Mouse (Mus musculus) limb, embryonic 11.5 days (tissue): Measurements from ENCODE around the gene Ovca2. TPM values are rescaled to one million over a fixed set of nuclear protein-coding genes. Genes with fewer than 3 reads are reported as not detected.

Experiments used
- ATAC-seq: fragments of 200-750 bp; cut with Nextera tagmentation; 2 replicates; pipeline ENCODE4 v1.8.0; 2017; ENCODE audit warnings: low read depth; ENCODE audit not compliant: insufficient number of reproducible peaks, low FRiP score, low TSS enrichment
- DNase-seq: peaks from one replicate; pipeline ENCODE4 v3.0.0-alpha.2; 2015; ENCODE audit warnings: low spot score
- H3K27ac ChIP-seq: fragments of 300-500 bp; sonication (generic); replicated peaks from 2 replicates; pipeline ENCODE4 v1.5.1; 2014; ENCODE audit warnings: low read depth, mild to moderate bottlenecking, low read length
- H3K27me3 ChIP-seq: fragments of 300-500 bp; sonication (generic); 2 replicates; pipeline ENCODE4 v1.6.1; 2014; ENCODE audit warnings: mild to moderate bottlenecking, low read length, mixed read lengths; ENCODE audit not compliant: control insufficient read depth, insufficient read depth
- H3K36me3 ChIP-seq: fragments of 300-500 bp; sonication (generic); 2 replicates; pipeline ENCODE4 v1.6.1; 2014; ENCODE audit warnings: mild to moderate bottlenecking, low read length, moderate library complexity, mixed read lengths; ENCODE audit not compliant: control insufficient read depth, insufficient read depth
- H3K4me1 ChIP-seq: fragments of 300-500 bp; sonication (generic); 2 replicates; pipeline ENCODE4 v1.6.1; 2014; ENCODE audit warnings: low read length, mixed read lengths; ENCODE audit not compliant: control insufficient read depth, insufficient read depth
- H3K4me2 ChIP-seq: fragments of 300-500 bp; sonication (generic); 2 replicates; pipeline ENCODE4 v1.6.1; 2014; ENCODE audit warnings: low read depth, mild to moderate bottlenecking, moderate library complexity; ENCODE audit not compliant: severe bottlenecking
- H3K4me3 ChIP-seq: fragments of 300-500 bp; sonication (generic); 2 replicates; pipeline ENCODE4 v1.5.1; 2014; ENCODE audit warnings: low read depth, low read length
- H3K9ac ChIP-seq: fragments of 300-500 bp; sonication (generic); 2 replicates; pipeline ENCODE4 v1.6.1; 2014; ENCODE audit warnings: mild to moderate bottlenecking, low read length
- H3K9me3 ChIP-seq: fragments of 300-500 bp; sonication (generic); 2 replicates; pipeline ENCODE4 v1.6.1; 2016; ENCODE audit warnings: low read length; ENCODE audit not compliant: control insufficient read depth
- WGBS: fragments of 180-500 bp; shearing (Covaris S2); extraction: QIAGEN DNeasy Blood & Tissue Kit; methylation state at CpG from one replicate; pipeline ENCODE4 v1.1.7; 2014; 5-methylcytosine and 5-hydroxymethylcytosine counted together
- polyA plus RNA-seq: library from polyadenylated mRNA; unstranded; fragments of >200 nt; fragmentation: Nextera tagmentation; extraction: Ambion mirVana; gene quantifications from 2 replicates; pipeline ENCODE4 v1.2.1, GENCODE M21; 2014

The Ovca2 gene
- polyA plus RNA-seq, 1 experiment from 2014 or later: 38.2 TPM

DNA sequence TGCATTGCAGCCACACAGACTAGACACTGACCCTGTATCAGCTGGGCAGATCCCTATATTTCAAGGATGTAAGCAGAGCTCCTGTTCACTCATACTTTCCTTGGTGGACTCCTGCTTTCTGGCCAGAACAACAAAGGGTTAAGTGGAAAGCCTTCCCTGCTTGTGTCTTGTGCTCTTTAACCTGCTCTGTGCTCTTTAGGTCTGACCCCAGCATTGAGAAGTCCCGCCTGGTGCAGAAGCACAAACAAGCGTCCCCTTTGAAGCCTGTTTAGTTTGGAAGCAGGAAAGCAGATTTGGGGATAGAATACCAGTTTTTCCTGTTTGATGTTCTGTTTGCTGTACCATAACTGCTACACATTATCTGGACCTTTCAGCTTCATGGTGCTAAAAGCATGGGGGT, 20.7 kb downstream of the Ovca2 start:
- H3K36me3 ChIP-seq: peaks cover 7% of the 10 kb centered on the region

DNA sequence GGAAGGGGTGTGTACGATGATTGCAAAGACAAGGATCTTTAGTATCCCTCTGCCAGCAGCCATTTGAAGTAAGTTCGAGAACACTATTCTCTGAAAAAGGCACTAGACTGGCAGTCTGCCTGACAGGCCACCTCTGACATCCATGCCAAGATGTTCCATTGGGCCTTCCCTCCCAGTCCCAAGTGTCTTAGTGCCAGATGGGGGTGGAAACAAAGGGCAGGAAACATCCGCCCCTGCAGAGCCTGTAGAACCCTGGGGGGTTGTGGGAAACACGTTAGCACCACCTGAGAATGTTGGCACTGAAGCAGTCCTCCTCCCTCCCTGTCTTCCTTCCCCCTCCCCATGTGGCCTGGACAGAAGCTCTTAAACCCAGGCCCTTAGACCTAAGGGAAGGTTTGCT, 21.6 kb downstream of the Ovca2 start:
- H3K36me3 ChIP-seq: peaks cover 7% of the 10 kb centered on the region; the same call in 1 of the 2 replicates

More for the DNA sequence above, 20.7 kb downstream of the Ovca2 start:
- DNase-seq (no peak), ATAC-seq (no peak)
- H3K27me3 ChIP-seq: no peaks in the 10 kb centered on the region
- peaks cover 21% of the 10 kb centered on the region for H3K4me1 ChIP-seq
- H3K27ac ChIP-seq: no peak overlapping the region
- WGBS: 24% methylated on average over 2 of the region's 2 CpGs
- H3K9ac ChIP-seq: no peak overlapping the region
- no peak overlapping the region for H3K4me3 ChIP-seq
- no peaks in the 10 kb centered on the region for H3K9me3 ChIP-seq
- no peak overlapping the region for H3K4me2 ChIP-seq

DNA sequence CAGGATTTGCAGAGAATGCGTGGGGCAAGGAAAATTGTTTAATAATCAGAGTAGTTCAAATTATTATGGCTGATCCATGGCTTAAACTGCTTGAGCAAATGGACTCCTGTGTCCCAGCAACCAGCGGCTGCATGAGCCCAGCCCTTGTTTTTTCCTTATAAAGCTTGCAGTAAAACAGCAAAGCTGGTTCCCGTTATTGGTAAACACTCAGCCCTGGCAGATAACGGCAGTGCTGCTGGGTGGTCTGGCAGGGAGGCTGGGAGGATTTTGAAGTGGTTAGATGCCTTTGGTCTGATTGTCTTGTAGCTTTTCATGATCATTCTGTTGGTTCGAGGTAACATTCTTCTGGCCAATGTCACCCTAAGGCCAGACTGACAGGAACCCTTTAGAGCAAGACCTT, 22.2 kb downstream of the Ovca2 start:
- no peak overlapping the region for H3K4me2 ChIP-seq
- 38% methylated on average over 5 of the region's 5 CpGs for WGBS

More for the DNA sequence above, 21.6 kb downstream of the Ovca2 start:
- WGBS: 38% methylated on average over 4 of the region's 4 CpGs
- no peak overlapping the region for H3K27ac ChIP-seq
- H3K27me3 ChIP-seq: no peaks in the 10 kb centered on the region
- no peak for DNase-seq
- H3K4me3 ChIP-seq: no peak overlapping the region
- no peaks in the 10 kb centered on the region for H3K9me3 ChIP-seq
- H3K9ac ChIP-seq: peak overlapping the region; percentile 30; the same call in 1 of the 2 replicates
- no peak overlapping the region for H3K4me2 ChIP-seq
- H3K4me1 ChIP-seq: peaks cover 21% of the 10 kb centered on the region
- no peak for ATAC-seq

DNA sequence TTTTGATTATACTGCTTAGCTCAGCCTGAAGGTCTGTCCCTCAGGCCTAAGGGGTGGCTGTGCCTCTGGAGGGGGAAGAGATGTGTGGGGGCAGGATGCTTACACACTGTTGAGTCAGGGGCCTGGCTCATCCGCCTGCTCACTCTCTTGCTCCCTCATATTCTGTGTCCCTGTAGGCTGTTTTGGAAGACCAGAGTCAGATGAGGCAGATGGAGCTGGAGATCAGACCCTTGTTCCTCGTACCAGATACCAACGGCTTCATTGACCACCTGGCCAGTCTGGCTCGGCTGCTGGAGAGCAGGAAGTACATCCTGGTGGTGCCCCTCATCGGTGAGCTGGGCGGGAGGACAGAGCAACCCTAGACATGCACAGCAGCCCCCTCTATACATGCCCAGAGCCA, 22.6 kb downstream of the Ovca2 start:
- no peak for DNase-seq
- Histone ChIP-seq H3K27me3 (no peaks in the 10 kb centered on the region), H3K9ac (peak overlapping the region; percentile 22; the same call in 1 of the 2 replicates), H3K4me1 (peaks cover 21% of the 10 kb centered on the region), H3K27ac (peak overlapping the region; percentile 38; the same call in 1 of the 2 replicates), H3K36me3 (peaks cover 5% of the 10 kb centered on the region; the same call in 1 of the 2 replicates), H3K9me3 (no peaks in the 10 kb centered on the region), H3K4me2 (no peak overlapping the region), H3K4me3 (no peak overlapping the region)
- ATAC-seq: no peak
- 47% methylated on average over 6 of the region's 6 CpGs for WGBS

More for the DNA sequence above, 22.2 kb downstream of the Ovca2 start:
- peak overlapping the region; percentile 22; the same call in 1 of the 2 replicates for H3K9ac ChIP-seq
- peak overlapping the region; percentile 38; the same call in 1 of the 2 replicates for H3K27ac ChIP-seq
- peaks cover 7% of the 10 kb centered on the region; the same call in 1 of the 2 replicates for H3K36me3 ChIP-seq
- no peaks in the 10 kb centered on the region for H3K9me3 ChIP-seq
- DNase-seq (no peak), ATAC-seq (no peak)
- no peak overlapping the region for H3K4me3 ChIP-seq
- H3K4me1 ChIP-seq: peaks cover 21% of the 10 kb centered on the region
- no peaks in the 10 kb centered on the region for H3K27me3 ChIP-seq

DNA sequence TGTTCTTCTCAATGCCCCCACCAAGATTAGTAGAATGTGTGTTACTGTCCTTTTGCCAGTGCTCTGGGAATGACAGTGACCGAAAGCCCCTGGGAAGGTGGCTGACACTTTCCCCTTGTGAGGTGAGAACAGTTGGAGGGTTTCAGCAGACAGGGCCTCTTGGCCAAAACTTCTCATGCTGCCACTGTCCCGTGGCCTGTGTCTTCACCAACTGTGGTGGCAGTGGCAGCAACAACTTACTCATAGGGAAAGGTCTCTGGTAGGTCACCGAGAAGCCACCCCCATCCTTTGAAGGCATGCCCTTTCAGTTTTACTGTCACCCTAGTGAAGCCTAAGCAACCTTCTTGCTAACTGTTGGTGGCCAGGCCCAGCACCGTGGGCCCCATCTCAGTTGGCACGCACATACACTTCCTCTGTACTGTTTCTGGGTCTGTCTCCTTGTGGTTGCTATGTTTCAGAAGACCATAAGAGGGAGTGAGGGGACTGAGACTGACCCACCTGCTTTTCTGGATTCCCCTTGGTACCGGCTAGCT, 24.5 kb downstream of the Ovca2 start:
- ATAC-seq: no peak
- WGBS: 82% methylated on average over 6 of the region's 6 CpGs
- Histone ChIP-seq H3K36me3 (peaks cover 5% of the 10 kb centered on the region; the same call in 1 of the 2 replicates), H3K4me2 (no peak overlapping the region), H3K27me3 (no peaks in the 10 kb centered on the region), H3K9ac (no peak overlapping the region), H3K4me3 (no peak overlapping the region), H3K4me1 (peaks cover 21% of the 10 kb centered on the region), H3K27ac (no peak overlapping the region), H3K9me3 (no peaks in the 10 kb centered on the region)
- DNase-seq: no peak

DNA sequence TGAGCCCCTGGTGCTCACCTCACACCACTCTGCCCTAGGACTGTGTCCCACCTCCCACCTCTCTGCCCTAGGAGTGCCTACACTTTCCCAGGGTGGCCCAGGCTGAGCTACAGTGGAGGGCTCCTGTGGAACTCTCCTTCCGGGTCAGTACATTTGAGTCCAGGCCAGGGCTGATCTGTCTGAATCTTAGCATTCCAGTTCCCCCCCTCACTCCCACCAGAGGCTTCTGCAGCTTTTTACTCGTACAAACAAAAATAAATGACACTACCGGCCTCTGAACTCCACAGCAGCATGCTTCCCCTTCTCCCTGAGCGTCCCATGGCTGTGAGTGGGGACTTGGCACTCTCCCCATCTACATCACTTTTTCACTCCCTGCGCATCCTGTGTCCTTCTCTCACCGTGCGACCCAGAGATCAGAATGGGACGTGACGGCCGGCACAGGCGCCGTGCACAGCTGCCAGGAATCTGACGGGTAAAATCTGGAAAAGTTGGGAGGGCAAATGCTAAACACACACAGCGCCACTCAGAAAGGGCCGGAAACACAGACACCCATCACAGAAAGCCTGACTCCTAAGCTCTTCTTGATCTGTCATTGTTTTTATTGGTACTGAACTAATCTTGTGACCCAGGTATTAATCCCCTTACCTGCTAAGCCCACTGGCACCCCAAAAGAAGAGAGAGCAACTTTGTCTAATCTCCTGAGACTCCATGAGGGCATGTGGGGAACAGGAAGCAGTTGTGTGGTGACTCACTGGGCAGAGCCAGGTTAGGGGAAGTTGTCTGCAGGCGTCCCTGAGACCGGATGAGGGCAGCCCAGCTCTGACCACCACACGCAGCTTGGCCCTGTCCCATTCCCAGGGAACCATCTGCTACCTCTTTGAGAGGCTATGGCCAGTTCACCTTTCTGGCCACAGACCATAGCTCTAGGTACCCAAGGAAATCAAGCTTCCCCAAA, 25.8 kb downstream of the Ovca2 start:
- DNase-seq (no peak), ATAC-seq (no peak)
- 84% methylated on average over 18 of the region's 18 CpGs for WGBS
- no peaks in the 10 kb centered on the region for H3K27me3 ChIP-seq
- no peak overlapping the region for H3K9ac ChIP-seq
- peaks cover 5% of the 10 kb centered on the region; the same call in 1 of the 2 replicates for H3K36me3 ChIP-seq
- peaks cover 32% of the 10 kb centered on the region for H3K4me1 ChIP-seq
- H3K4me2 ChIP-seq: no peak overlapping the region
- H3K27ac ChIP-seq: no peak overlapping the region
- H3K9me3 ChIP-seq: no peaks in the 10 kb centered on the region
- no peak overlapping the region for H3K4me3 ChIP-seq

DNA sequence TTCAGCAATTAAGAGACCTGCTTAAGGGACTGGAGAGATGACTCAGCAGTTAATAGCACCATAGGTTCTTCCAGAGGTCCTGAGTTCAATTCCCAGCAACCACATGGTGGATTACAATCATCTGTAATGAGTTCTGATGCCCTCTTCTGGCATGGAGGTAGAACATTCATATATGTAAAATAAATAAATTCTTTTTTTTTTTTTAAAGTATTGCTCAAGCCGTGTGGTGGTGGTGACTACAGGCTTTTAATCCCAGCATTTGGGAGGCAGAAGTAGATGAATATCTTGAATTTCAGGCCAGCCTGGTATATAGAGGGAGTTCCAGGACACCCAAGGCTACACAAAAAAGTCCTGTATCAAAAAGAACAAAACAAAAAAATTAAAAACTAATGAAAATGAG, 28.3 kb downstream of the Ovca2 start:
- 79% methylated on average over 1 of the region's 1 CpGs for WGBS
- ATAC-seq (no peak), DNase-seq (no peak)
- Histone ChIP-seq H3K9me3 (no peaks in the 10 kb centered on the region), H3K36me3 (peaks cover 2% of the 10 kb centered on the region; the same call in 1 of the 2 replicates), H3K4me2 (no peak overlapping the region), H3K27ac (no peak overlapping the region), H3K9ac (no peak overlapping the region), H3K4me3 (no peak overlapping the region), H3K27me3 (no peaks in the 10 kb centered on the region), H3K4me1 (peaks cover 22% of the 10 kb centered on the region)

DNA sequence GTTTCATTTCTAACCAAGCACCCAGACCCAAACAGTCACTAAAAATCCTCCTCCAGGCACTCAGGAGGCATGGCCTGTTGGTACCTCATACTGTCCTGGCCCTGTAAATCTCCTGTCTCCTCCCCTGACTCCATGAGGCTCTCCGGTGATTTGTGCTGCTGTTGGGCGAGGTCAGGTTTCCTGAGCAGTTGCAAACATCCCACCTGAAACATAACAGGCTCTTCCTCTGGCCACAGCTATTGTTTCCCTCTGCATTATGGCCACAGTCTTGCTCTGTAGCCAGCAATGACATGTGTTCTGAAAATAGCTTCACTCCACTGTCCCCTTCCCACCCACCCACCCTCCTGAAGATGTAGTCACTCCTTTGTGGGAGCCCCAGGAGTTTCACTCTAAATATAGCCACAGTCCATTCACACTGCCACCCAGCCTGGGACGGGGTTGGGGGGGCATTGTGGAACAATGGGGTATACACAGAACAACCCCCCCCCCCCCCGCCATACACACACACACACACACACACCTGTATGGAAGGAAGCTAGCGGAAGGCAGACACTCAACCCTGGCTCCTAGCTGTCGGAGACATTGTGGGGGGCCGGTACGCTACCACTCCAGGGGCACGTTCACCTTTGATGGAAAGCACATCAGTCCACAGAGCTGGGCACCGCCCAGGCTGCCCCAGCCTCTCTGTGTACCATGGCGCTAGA, 30.2 kb downstream of the Ovca2 start:
- peak overlapping the region; percentile 25; the same call in 1 of the 2 replicates for H3K4me2 ChIP-seq
- H3K9me3 ChIP-seq: no peaks in the 10 kb centered on the region
- peaks cover 22% of the 10 kb centered on the region for H3K4me1 ChIP-seq
- DNase-seq: peak; percentile 23
- H3K36me3 ChIP-seq: no peaks in the 10 kb centered on the region
- no peak for ATAC-seq
- H3K27ac ChIP-seq: peak overlapping the region; percentile 91
- no peaks in the 10 kb centered on the region for H3K27me3 ChIP-seq
- WGBS: 80% methylated on average over 11 of the region's 11 CpGs
- H3K9ac ChIP-seq: no peak overlapping the region
- H3K4me3 ChIP-seq: no peak overlapping the region
